Mouse (Mus musculus) heart, embryonic 14.5 days (tissue): Measurements from ENCODE around the gene Vmn1r14. TPM values are rescaled to one million over a fixed set of nuclear protein-coding genes. Genes with fewer than 3 reads are reported as not detected.
"Not testable (repeated sequence)": the region's sequence is repeated elsewhere in the genome, so short reads cannot be mapped to it uniquely, and the experiment has no call there.

Experiments
- ATAC-seq: fragments of 200-750 bp; cut with Nextera tagmentation; 2 replicates; pipeline ENCODE4 v1.8.0; 2017; ENCODE audit warnings: low read depth, moderate TSS enrichment; ENCODE audit not compliant: insufficient number of reproducible peaks, insufficient read depth, low FRiP score
- H3K27ac ChIP-seq, 2 experiments: fragments of 200-500 bp in 1 of 2; fragments of 300-500 bp in 1 of 2; sonication (generic) in 1 of 2; replicated peaks in 1 of 2; 2 replicates each; pipeline ENCODE4 v1.5.1; 2012 to 2014; ENCODE audit warnings: low read depth in 2 of 2, low read length in 2 of 2, control low read depth in 1 of 2, mild to moderate bottlenecking in 1 of 2, mixed read lengths in 1 of 2; ENCODE audit not compliant: control insufficient read depth in 1 of 2, insufficient read depth in 1 of 2
- H3K27me3 ChIP-seq: fragments of 300-500 bp; sonication (generic); 2 replicates; pipeline ENCODE4 v1.6.1; 2014; ENCODE audit warnings: mild to moderate bottlenecking, low read length, control low read depth; ENCODE audit not compliant: control insufficient read depth, insufficient read depth
- H3K36me3 ChIP-seq: fragments of 300-500 bp; sonication (generic); 2 replicates; pipeline ENCODE4 v1.6.1; 2014; ENCODE audit warnings: mild to moderate bottlenecking, control low read depth, low read length, mixed read lengths; ENCODE audit not compliant: control insufficient read depth, insufficient read depth
- H3K4me1 ChIP-seq, 2 experiments: fragments of 200-500 bp in 1 of 2; fragments of 300-500 bp in 1 of 2; sonication (generic) in 1 of 2; 2 replicates each; pipeline ENCODE4 v1.6.1; 2012 to 2014; ENCODE audit warnings: low read length in 2 of 2, control low read depth in 1 of 2, mixed read lengths in 1 of 2; ENCODE audit not compliant: control insufficient read depth in 2 of 2, insufficient read depth in 2 of 2
- H3K4me2 ChIP-seq: fragments of 300-500 bp; sonication (generic); 2 replicates; pipeline ENCODE4 v1.6.1; 2014; ENCODE audit warnings: mild to moderate bottlenecking, low read length
- H3K4me3 ChIP-seq, 2 experiments: fragments of 200-500 bp in 1 of 2; fragments of 300-500 bp in 1 of 2; sonication (generic) in 1 of 2; 2 replicates each; pipeline ENCODE4 v1.5.1; 2012 to 2014; ENCODE audit warnings: low read length in 2 of 2, mild to moderate bottlenecking in 2 of 2, control low read depth in 1 of 2, low read depth in 1 of 2, moderate library complexity in 1 of 2; ENCODE audit not compliant: control insufficient read depth in 1 of 2, insufficient read depth in 1 of 2
- H3K9ac ChIP-seq: fragments of 300-500 bp; sonication (generic); 2 replicates; pipeline ENCODE4 v1.6.1; 2014; ENCODE audit warnings: mild to moderate bottlenecking, low read length
- H3K9me3 ChIP-seq: fragments of 300-500 bp; sonication (generic); 2 replicates; pipeline ENCODE4 v1.6.1; 2016; ENCODE audit warnings: low read length, control low read depth; ENCODE audit not compliant: control insufficient read depth
- WGBS: fragments of 180-500 bp; shearing (Covaris S2); extraction: QIAGEN DNeasy Blood & Tissue Kit; methylation state at CpG from one replicate; pipeline ENCODE4 v1.1.7; 2014; 5-methylcytosine and 5-hydroxymethylcytosine counted together
- polyA plus RNA-seq: library from polyadenylated mRNA; unstranded; fragments of >200 nt; fragmentation: Nextera tagmentation; extraction: Ambion mirVana; gene quantifications from 2 replicates; pipeline ENCODE4 v1.2.1, GENCODE M21; 2014

The Vmn1r14 gene
- not detected in 2 replicates for polyA plus RNA-seq

- Histone ChIP-seq H3K4me1 (no peaks in the 10 kb centered on the region), H3K9me3 (no peaks in the 10 kb centered on the region), H3K36me3 (no peaks in the 10 kb centered on the region), H3K27ac (no peak within 1 kb of the TSS), H3K4me3 (no peak within 1 kb of the TSS), H3K4me2 (no peak within 1 kb of the TSS), H3K9ac (no peak within 1 kb of the TSS), H3K27me3 (no peaks in the 10 kb centered on the region)
- 84% methylated on average over 3 of the region's 3 CpGs for WGBS
- no peak for ATAC-seq
These were observed at the start of gene Vmn1r14 for GRCm38 (mm10) chr6:57231386-57231785. Vmn1r14 (plus strand) TSS chr6:57231686.

GRCm38 (mm10) chr6:57190016-57190415 is 41.5 kb upstream of the Vmn1r14 start:
- H3K9me3 ChIP-seq, H3K36me3 ChIP-seq, H3K4me3 ChIP-seq, H3K27me3 ChIP-seq, H3K27ac ChIP-seq, H3K9ac ChIP-seq, H3K4me2 ChIP-seq, H3K4me1 ChIP-seq, ATAC-seq: not testable (repeated sequence)
- WGBS: 61% methylated on average over 3 of the region's 3 CpGs

GRCm38 (mm10) chr6:57202990-57203389 is 28.5 kb upstream of the Vmn1r14 start, which contains the start of gene Vmn1r13:
Vmn1r13 (plus strand) TSS chr6:57203290.
- H3K27ac ChIP-seq, H3K36me3 ChIP-seq, ATAC-seq, H3K4me2 ChIP-seq, H3K4me1 ChIP-seq, H3K27me3 ChIP-seq, H3K9ac ChIP-seq, H3K9me3 ChIP-seq, H3K4me3 ChIP-seq: not testable (repeated sequence)
- 90% methylated on average over 1 of the region's 1 CpGs for WGBS

GRCm38 (mm10) chr6:57257652-57258051 is 26.2 kb downstream of the Vmn1r14 start, which contains the start of gene Vmn1r15:
Vmn1r15 (plus strand) TSS chr6:57257952.
- no peak within 1 kb of the TSS for H3K4me3 ChIP-seq
- no peak for ATAC-seq
- H3K36me3 ChIP-seq: no peaks in the 10 kb centered on the region
- no peaks in the 10 kb centered on the region for H3K9me3 ChIP-seq
- H3K27ac ChIP-seq: no peak within 1 kb of the TSS
- no peaks in the 10 kb centered on the region for H3K4me1 ChIP-seq
- no peak within 1 kb of the TSS for H3K9ac ChIP-seq
- 50% methylated on average over 1 of the region's 1 CpGs for WGBS
- no peak within 1 kb of the TSS for H3K4me2 ChIP-seq
- H3K27me3 ChIP-seq: no peaks in the 10 kb centered on the region

GRCm38 (mm10) chr6:57260990-57261389 is 29.5 kb downstream of the Vmn1r14 start:
- H3K4me3 ChIP-seq: no peak overlapping the region
- no peaks in the 10 kb centered on the region for H3K36me3 ChIP-seq
- no peaks in the 10 kb centered on the region for H3K27me3 ChIP-seq
- H3K27ac ChIP-seq: no peak overlapping the region
- H3K4me2 ChIP-seq: no peak overlapping the region
- 82% methylated on average over 2 of the region's 2 CpGs for WGBS
- no peaks in the 10 kb centered on the region for H3K9me3 ChIP-seq
- H3K4me1 ChIP-seq: no peaks in the 10 kb centered on the region
- ATAC-seq: no peak
- H3K9ac ChIP-seq: no peak overlapping the region

GRCm38 (mm10) chr6:57271881-57272280 is 40.4 kb downstream of the Vmn1r14 start:
- Histone ChIP-seq H3K9me3 (no peaks in the 10 kb centered on the region), H3K4me1 (no peaks in the 10 kb centered on the region), H3K27me3 (no peaks in the 10 kb centered on the region), H3K27ac (no peak overlapping the region), H3K36me3 (no peaks in the 10 kb centered on the region), H3K9ac (no peak overlapping the region), H3K4me3 (no peak overlapping the region), H3K4me2 (no peak overlapping the region)
- ATAC-seq: no peak
- 53% methylated on average over 3 of the region's 3 CpGs for WGBS

- no peaks in the 10 kb centered on the region for H3K36me3 ChIP-seq
- no peaks in the 10 kb centered on the region for H3K4me1 ChIP-seq
- ATAC-seq: no peak
- no peaks in the 10 kb centered on the region for H3K9me3 ChIP-seq
- H3K27ac ChIP-seq: no peak overlapping the region
- no peaks in the 10 kb centered on the region for H3K27me3 ChIP-seq
- H3K4me2 ChIP-seq: no peak overlapping the region
- no peak overlapping the region for H3K4me3 ChIP-seq
- H3K9ac ChIP-seq: no peak overlapping the region
These were observed 41.0 kb downstream of the Vmn1r14 start for GRCm38 (mm10) chr6:57272517-57272916.

GRCm38 (mm10) chr6:57278952-57279351 is 47.5 kb downstream of the Vmn1r14 start:
- Histone ChIP-seq H3K27me3 (no peaks in the 10 kb centered on the region), H3K36me3 (no peaks in the 10 kb centered on the region), H3K4me2 (no peak overlapping the region), H3K27ac (no peak overlapping the region), H3K4me1 (no peaks in the 10 kb centered on the region), H3K9ac (no peak overlapping the region), H3K4me3 (no peak overlapping the region), H3K9me3 (no peaks in the 10 kb centered on the region)
- no peak for ATAC-seq
